Mouse (Mus musculus) CD4-positive, CD25-positive, alpha-beta regulatory T cell, adult 2 months (primary cell): ENCODE measurements around the gene Fam229a.

ENCODE experiments used
- DNase-seq: peaks from one replicate; pipeline ENCODE4 v3.0.0-alpha.2; 2012; ENCODE audit warnings: low read depth, low spot score

Fam229a gene

GRCm38 (mm10) chr4:129495672-129496562 lies 4.9 kb downstream of the Fam229a start:
- DNase-seq, result peak; percentile 52

GRCm38 (mm10) chr4:129496631-129497030 lies 5.6 kb downstream of the Fam229a start:
- DNase-seq, result peak; percentile 57

- no peak for DNase-seq
Measured at GRCm38 (mm10) chr4:129498941-129499340, 8.0 kb downstream of the Fam229a start.

- no peak for DNase-seq
Measured at GRCm38 (mm10) chr4:129500017-129500416, 9.0 kb downstream of the Fam229a start.

GRCm38 (mm10) chr4:129500607-129501566 lies 9.9 kb downstream of the Fam229a start:
- peak; percentile 79 for DNase-seq

GRCm38 (mm10) chr4:129502327-129502888 lies 11.4 kb downstream of the Fam229a start:
- DNase-seq, result no peak

GRCm38 (mm10) chr4:129502901-129503444 lies 12.0 kb downstream of the Fam229a start:
- no peak for DNase-seq

- DNase-seq, result no peak
Measured at GRCm38 (mm10) chr4:129505511-129505910, 14.5 kb downstream of the Fam229a start.

GRCm38 (mm10) chr4:129507434-129508236 lies 16.6 kb downstream of the Fam229a start:
- peak; percentile 64 for DNase-seq

GRCm38 (mm10) chr4:129508237-129508515 lies 17.2 kb downstream of the Fam229a start:
- no peak for DNase-seq

GRCm38 (mm10) chr4:129508834-129509600 lies 18.0 kb downstream of the Fam229a start:
- DNase-seq, result no peak

- DNase-seq, result no peak
Measured at GRCm38 (mm10) chr4:129509650-129510049, 18.7 kb downstream of the Fam229a start.

GRCm38 (mm10) chr4:129510723-129511412 lies 19.9 kb downstream of the Fam229a start:
- no peak for DNase-seq

GRCm38 (mm10) chr4:129511413-129512096 lies 20.6 kb downstream of the Fam229a start:
- no peak for DNase-seq

- DNase-seq, result peak; percentile 86
Measured at GRCm38 (mm10) chr4:129513086-129513767, 22.2 kb downstream of the Fam229a start, which contains the start of gene Marcksl1. Marcksl1 (plus strand) TSS chr4:129513581.

- no peak for DNase-seq
Measured at GRCm38 (mm10) chr4:129513891-129514290, 22.9 kb downstream of the Fam229a start.

GRCm38 (mm10) chr4:129514300-129514898 lies 23.4 kb downstream of the Fam229a start:
- peak; percentile 84 for DNase-seq

GRCm38 (mm10) chr4:129516925-129517324 lies 25.9 kb downstream of the Fam229a start:
- no peak for DNase-seq
